Mouse (Mus musculus): Measurements from ENCODE around the gene Ccdc121.
"Not testable (repeated sequence)": the region's sequence is repeated elsewhere in the genome, so short reads cannot be mapped to it uniquely, and the experiment has no call there.

Gene Ccdc121

DNA sequence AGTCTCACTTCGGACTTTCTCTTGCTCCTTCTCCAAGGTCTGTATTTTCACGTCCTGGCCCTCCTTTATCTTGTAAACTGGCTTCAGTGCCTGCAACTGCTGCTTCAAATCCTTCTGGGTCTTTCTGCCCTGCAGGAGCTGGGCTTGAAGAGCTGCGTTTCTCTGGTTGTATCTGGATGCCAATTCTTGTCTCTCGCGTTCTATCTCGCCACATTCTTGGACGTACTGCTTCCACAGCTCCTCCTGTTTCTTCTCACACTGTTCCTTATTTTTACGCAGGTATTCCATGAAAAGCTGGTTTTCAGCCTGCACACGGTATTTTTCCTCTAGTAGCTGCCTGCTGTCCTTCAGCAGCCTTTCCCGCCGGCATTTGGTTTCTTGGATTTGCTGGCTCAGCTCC lies 396 bp downstream of the Ccdc121 start:
- in situ Hi-C loops (cut with MboI), result not testable (repeated sequence)

DNA sequence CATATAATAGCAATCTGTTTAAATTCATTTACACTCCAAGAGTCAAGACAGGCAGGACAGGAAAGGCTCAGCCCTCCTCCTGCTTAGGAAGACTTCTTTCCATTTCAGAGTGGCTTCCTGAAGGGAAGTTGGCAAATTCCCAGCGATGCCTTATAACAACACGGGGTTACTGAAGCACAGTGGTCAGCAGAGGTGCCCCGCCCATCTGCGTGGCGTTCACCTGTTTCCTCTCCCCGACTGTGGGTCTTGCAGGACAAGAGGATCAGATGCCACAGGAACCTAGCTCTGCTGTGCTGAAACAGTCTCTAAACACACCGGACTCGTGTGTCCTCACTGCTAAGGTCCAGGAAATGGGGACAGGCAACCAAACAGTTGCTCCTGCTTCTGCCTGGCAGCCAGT lies 5.9 kb downstream of the Ccdc121 start:
- in situ Hi-C loops (cut with MboI), result no loop called here

DNA sequence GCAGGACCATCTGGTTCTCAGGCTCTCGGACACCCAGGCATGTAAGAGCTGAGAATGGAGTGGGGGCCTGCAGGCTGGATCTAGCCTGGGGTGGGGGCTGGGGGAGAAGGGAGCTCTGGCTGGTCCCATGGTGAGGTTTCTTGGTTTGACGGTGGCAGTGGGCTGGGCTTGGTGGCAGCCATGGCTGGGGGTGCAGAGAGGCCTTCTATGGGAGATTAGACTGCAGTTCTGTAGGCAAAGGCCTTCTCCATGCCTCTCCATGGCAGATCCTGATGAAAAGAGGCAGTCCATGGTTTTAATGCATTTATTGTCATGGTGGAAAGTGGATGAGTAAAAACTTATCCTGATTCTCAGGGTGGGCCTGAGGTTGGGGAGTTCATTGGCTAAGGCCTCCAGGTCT lies 7.8 kb downstream of the Ccdc121 start:
- in situ Hi-C loops (cut with MboI), result no loop called here

DNA sequence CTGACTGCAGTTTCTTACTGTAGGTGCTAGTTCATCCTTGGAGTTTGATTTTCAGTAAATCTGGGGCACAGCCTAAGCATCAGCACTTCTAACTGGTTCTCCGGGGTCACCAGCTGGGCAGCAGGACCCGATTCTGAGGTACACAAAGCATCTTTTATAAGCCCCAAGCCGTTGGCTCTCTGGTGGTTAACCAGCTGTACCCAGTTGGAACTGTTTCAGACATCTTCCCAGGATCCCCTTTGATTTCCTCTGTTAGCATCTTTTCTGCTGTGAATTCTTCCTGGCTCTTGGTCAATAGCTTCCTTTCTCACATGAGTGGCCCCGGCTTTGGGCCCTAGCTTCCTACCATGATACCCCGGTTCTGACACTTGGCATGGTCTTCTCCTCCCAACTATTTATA lies 26.6 kb downstream of the Ccdc121 start:
- in situ Hi-C loops (cut with MboI), result no loop called here

DNA sequence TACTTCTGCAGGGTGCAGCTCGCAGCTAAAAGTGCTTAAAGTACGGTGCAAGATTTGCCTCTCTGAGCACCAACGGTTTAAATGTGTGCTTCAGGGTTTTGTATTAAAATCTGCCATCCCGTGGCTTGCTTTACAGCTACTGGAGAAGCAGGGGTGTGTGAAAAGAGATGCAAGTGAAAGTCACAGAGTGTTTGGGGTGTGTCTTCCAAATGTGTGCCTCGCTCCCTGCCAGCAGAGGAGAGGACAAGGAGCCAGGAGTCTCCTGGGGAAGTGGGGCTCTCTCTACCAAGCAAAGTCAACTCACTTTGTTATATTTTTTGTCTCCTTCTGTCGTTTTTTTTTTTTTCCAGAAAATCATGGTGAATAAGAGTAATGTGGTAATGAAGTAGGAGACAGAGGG lies 34.7 kb downstream of the Ccdc121 start:
- in situ Hi-C loops (cut with MboI), result no loop called here

DNA sequence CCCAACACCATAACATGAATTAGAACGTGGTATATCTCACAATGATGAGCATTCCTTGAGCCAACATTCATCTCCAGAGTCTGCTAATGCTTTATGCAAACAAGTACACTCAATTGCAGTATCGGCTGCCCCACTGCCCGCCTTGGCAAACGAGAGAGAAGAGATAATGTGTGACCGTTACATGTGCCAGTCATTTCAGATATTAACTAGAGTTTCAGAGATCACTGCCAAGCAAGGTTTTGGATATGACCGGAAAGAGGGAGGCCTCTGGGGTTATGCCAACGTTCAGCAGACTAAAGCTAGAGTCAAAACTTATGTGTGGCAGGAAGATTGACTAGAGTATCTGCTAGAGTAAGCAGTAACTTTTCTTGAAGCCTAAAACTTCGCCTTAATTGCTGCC lies 35.1 kb downstream of the Ccdc121 start:
- in situ Hi-C loops (cut with MboI), result no loop called here

DNA sequence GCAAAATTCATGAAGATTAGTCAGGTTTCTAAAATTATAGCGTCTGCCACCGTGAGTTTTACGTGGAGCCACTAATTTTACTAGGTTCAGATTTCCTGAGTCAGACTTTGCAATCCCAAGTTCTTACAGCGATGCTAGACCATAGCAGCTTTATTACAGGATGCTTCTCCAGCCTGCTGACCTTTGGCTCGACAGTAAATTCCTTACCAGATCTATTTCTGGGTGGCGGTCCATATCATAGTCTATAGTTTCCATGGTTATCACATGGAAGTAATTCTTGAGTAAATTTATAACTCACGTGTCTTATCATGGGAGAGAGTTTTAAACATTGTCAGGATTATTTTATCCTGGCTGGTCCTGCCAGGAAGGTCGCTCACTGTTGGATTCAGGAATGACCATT lies 41.8 kb downstream of the Ccdc121 start:
- in situ Hi-C loops (cut with MboI), result no loop called here

DNA sequence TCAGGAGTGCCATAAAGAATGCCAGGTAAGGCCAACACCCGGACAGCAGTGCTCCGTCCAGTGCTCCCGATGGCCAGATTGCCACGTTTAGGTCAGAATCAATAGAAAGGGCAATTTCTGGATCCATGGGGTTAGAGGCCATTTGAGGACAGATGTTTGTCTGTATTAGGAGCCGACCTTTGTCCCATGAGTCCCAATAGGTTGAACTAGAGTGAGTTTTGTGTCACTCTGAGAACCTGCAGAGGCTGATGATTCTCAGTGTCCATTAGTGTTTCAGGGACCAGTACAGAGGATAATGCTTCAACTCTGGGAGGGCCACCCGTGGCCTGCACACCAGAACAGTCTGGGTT lies 44.0 kb downstream of the Ccdc121 start:
- in situ Hi-C loops (cut with MboI), result no loop called here

DNA sequence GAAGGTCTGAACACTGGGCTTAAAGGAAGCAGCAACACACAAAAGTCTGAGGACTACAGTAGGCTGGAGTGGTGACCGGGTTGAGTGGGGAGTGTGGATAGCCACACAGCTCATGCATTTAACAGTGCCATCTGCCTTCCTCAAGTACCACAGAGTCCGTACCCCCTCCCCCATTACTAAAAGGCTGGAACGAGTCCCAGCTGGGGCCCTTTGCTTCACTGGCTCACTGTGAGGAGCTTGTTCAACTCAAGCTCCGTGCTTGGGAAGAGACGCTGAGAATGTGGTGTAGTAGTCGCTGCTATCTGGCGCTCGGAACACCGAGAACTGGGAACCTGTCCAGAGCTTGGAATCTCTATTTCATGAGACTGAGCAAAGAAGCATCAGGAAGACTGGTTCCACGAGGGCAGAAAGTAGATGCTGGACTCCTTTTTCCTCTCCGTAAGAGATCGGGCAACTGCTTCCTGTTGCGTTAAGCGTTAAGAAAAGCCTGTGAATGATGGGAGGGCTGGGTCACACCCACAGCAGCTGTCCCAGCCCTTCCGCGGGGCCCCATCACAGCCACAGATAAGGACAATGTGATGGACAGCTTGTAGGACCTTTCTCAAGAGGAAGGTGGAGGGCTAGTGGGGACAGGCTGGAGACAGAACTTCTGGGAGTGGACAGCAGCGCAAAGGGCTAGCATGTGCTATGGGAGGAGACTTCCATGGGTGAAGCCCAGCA lies 44.5 kb downstream of the Ccdc121 start:
- in situ Hi-C loops (cut with MboI), result no loop called here

DNA sequence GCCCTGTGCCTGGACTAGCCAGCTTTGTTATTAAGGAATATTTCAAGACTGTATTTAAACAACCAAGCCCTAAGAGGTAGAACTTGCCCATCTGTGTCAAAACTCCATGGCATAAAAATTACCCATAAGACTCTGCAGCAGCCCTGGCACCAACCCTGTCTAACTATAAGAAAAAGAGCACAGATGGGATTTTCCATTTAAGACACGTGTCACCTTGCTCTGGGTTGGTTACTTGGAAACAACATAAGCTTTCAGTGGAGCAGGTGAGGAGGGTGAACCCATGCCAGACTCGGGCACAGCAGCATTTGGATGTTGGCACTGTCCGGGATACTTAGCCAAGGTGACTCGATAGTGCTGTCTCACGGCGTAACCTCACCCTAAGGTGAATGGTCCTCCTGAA lies 45.2 kb downstream of the Ccdc121 start:
- in situ Hi-C loops (cut with MboI), result no loop called here

DNA sequence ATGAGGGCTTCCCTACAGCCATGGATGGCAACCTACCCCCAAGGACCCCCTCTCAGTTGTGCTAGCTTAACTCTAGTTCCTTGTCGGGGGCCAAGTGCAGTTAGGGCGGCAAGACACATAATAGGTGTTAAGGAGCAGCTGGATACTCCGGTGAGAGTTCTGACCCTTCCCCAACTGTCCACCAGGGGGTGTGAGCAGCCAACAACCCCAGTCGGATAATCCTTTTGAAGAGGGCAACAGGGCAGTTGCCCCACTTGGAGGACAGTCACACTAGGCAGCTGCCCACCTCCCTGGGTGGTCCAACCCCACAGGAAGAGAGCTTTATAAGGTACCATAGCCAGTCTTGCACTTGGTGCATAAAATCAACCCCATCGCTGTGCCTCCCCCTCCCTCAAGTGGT lies 46.2 kb downstream of the Ccdc121 start:
- in situ Hi-C loops (cut with MboI), result no loop called here

DNA sequence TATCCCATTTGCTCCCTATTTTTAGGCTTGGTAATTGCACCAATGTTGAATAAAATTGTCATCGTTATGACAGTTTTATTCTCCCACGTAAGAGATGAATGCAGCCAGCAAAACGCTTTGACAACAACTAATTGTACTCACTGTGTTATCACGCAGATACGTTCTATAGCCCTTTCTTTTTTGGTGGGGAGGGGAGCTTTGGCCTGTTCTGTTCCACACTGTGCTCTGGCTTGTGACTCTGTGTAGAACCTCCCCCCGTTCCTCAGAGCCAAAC lies 48.4 kb downstream of the Ccdc121 start:
- in situ Hi-C loops (cut with MboI), result no loop called here

DNA sequence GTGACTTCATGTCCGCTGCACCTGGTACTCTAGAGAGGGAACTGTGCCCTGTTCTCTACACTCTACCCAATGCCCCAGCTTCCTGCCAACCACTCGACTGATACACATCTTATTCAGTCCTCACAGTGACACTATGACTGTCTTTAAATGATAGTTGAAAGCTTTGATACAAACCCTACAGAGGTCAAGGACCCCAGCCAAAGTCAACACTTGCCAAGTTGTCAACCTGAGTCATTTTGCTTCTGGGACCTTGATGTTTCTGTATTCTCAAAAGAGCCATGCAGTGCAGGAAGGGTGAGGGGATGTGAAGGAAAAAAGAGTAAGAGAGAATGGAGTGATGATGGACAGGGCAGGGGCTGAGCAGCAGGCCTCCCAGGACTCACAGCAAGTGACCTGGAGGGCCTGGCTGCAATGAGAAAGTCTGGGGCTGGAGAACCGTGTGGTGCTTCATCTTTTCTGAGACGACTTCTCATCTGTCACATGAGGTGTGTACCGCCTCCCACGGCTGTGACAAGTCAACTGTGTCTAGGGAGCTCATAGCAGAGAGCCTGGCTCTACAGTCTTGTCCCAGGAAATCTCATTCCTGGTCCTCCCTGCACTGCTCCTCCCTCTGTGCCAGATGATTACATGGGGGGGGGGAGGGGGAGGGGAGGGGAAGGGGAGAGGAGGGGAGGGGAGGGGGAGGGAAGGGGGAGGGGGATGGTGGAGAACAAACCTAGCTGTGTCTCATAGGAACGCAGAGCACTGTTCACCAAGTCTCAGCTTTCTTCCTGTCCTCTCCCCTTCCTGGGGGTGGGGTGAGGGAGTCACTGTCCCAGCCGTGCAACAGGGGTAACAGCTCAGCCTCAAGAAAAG lies 49.0 kb downstream of the Ccdc121 start:
- in situ Hi-C loops (cut with MboI), result no loop called here

DNA sequence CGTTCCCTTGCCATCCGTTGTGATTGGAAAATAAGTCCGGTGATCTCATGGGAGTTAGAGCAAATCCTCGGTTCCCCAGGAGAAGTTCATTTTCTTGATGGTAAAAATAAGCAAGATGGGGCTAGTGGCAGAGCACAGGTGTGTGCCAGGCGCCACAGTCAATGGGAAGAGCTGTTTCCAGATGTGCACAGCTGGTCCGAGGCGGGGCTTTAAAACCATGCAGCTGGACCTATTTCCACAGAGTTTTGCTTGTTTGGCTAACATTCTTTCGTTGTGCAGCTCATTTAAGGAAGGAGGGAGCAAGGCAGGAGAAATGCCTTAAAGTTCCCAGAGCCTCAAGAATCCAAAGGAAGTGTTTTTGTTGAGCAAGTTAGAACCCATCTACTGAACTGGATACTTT lies 49.8 kb downstream of the Ccdc121 start:
- in situ Hi-C loops (cut with MboI), result no loop called here

DNA sequence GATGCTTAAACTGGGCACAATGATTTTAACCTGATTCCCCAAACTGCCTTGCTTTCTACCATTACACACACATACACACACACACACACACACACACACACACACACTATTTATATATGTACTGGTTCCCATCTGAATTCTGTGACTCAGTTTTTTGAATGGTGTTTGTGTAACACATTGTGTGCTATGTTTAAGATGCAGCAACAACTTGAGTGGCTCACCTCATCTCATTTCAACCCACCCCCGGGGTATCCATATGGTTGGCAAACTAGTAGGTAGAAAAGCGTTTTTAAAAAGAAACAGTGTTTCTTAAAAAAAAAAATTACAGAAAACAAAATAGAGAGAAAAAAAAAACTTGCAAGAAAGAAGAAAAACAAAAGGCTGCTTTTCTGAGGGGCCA lies 51.0 kb downstream of the Ccdc121 start:
- in situ Hi-C loops (cut with MboI), result no loop called here

Measured in mature B cell (primary cell).